Mouse (Mus musculus) erythroblast, embryonic 14.5 days (primary cell): ENCODE data around the gene Dnah5.

ENCODE experiments used
- GATA1 ChIP-seq: IDR thresholded peaks from 2 replicates; pipeline ENCODE4 v1.6.1; 2012; ENCODE audit warnings: low read length, inconsistent platforms, mixed read lengths
- TAL1 ChIP-seq: IDR thresholded peaks from 3 replicates; pipeline ENCODE4 v1.6.1; 2012; ENCODE audit warnings: low read length, inconsistent platforms, mixed read lengths

DNA sequence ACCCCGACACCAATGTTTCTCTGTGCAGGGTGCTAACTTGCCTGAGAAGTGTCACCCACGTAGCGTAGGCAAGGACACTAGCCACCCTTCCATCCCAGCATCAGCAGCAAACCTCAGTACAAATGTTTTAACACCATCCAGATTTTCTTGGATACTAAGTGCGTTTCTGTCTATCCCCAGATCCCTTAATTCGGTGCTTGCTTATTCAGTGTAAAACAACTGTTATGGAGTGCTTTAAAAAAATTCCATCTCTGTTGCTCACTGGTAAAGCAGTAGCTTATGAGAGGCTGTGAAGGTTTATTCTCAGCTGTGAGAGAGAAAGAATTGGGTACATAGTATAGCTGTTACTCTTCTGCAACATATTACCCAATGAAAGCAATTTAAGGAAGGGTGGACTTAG lies 9.5 kb downstream of the Dnah5 start:
- no peak for TF ChIP-seq GATA1
- TF ChIP-seq TAL1 = no peak
